Mouse (Mus musculus): ENCODE data around the gene Ccdc175.

The Ccdc175 gene

DNA sequence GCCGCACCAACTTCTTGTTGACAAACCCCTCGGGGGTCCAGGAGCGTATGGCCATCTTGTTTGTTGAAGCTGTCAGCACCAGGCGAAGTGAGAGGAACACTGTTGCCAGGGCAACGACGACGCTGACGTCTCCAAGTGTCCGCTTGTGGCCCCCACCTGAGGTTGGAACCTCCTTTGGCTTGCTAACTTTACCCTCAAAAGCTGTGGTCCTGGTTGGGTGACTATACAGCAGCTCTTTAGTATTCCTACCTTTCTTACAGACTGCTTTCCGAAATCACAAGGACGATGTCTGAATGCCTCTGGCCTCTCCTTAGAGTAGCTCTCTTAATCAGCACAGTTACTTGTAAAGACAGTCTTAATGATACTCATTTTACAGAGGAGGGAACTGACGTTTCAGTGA is at the start of gene Ccdc175:
TSS of gene Ccdc175 (minus strand) at position 101 of the 400 bp plus-strand sequence.
- DNase-seq (ENCODE audit: low read depth, low spot score) = peak; percentile 7

DNA sequence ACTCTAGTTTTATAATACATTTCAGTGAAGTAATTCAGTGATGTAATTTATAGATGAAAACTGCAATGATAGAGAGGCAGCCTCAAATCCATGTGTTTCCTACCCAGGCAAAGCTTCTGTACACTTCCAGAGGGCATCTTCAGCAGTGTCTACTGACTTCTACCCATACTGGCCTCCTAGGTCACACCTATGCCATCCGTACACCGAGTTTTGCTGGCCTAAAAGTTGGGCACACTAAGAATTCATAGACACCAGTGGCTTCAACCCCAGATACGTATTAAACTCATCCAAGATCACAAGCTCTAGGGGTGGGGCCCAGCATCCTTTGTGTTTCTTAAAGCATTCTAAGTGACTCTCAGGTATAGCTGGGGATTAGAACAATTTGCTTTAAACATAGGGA is 49.3 kb upstream of the Ccdc175 start:
- DNase-seq (ENCODE audit: low read depth, low spot score) = no peak

DNA sequence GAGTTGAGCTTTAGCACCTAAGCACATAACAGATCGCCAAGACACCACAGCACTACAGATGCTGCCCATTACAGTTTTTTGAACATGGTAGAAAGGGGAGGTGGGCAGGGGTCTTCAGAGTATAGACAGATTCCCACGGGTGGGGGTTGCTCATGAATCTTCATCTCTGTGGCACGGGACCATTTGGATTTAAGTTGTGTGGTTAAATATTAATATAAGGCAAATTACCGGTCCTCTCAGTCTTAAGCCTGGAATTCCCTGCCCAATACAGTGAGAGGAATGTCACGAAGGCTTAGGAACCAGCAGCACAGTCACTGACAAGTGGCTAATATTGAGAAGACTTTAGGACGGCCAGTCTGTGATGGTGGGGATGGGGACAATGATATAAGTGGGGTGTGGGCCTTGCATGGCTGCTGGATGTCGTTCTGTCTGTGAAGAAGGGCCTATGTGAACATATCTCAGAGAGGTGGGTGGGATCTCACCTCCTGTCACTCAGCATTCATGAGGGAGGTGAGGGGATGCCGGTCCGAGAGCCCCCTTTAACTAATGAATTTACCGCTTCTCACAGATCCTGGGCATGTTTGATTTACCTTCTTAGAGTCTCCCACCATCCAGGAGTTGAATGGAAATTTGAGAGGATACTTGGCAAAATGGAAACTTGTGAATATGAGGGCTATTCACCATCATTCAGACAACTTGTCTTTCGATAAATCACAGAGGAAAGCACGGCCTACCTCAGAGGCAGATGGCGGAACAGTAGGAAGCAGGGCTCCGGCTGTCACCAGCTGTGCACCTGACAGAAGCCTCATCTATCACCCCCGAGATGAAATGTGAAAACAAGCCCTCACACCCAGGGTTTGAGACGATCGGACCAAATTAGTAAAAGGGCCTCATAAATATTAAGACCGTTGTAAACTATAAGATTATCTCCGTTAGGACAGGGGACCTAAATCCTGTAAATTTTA is 48.3 kb upstream of the Ccdc175 start:
- no peak for DNase-seq (ENCODE audit: low read depth, low spot score)

DNA sequence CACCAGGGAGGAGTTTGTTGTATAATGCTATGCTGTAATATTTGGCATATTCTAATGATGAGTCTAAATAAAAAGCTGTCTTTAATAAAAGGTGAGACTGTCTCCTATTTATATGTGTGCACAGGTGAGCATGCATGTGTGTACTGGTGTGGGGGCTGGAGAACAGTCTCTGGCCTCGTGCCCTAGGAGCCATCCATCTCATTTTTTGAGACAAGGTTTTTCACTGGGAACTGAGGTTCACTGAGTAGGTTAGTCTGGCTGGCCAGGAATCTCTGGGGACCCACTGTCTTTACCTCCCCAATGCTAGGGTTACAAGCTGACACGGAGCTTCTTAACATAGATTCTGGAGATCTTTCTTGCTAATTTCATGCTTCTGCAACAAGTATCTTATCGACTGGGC is 47.3 kb upstream of the Ccdc175 start:
- DNase-seq (ENCODE audit: low read depth, low spot score) = no peak

DNA sequence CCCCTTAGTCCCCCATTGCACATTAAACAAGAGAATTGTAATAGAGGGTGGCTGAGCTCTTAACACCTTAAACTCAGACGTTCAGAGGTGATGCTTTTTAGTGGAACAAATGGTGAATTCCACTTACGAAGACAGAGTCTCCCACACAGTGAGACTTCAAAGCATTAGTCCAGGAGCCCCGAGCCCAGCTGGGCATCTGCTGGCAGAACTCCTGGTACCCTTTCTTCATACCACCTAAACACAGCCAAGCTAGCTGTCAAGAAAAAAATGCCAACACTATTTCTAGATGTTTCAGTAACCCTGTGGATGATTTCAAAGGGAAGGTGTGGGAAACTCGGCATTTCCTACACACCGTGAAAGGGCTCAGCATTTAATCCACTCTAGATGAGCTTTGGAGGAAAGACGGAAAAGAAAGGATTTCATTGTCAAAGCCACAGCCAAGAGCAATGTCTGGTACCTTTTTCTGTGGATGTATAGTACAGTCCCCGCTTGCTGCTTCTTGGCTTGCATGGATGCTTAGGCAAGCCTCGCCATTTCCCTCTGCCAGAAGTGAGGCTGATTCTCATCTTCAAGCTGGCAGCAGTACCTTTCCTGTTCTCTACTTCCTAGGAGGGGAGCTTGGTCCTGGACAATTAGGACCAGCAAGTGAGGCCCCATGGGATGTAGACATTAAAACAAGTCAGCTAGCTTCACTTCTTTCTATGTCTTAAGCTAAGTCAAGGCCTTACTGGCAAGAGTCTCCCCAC is 44.8 kb upstream of the Ccdc175 start:
- no peak for DNase-seq (ENCODE audit: low read depth, low spot score)

DNA sequence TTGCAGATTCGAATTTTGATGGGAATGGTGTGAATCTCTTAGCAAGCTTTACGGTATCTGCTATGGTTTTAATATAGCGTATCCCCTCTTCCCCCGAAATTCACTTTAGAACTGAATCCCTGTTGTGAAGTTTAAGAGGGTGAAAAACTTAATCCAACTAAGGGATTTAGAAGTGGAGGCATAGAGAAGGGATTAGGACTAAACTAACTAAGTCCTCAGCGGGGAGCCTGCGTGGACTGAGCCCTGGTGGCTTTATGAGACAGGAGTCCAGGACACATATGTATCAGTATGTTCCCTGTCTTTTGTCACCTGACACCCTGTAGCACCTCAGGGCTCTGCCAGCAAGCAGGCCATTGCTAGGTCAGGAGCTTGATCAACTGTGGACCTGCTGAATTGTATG is 42.9 kb upstream of the Ccdc175 start:
- DNase-seq (ENCODE audit: low read depth, low spot score) = no peak

- no peak for DNase-seq (ENCODE audit: low read depth, low spot score)
These were observed 40.5 kb upstream of the Ccdc175 start for GRCm38 (mm10) chr12:72225371-72225770.

- no peak for DNase-seq (ENCODE audit: low read depth, low spot score)
These were observed 38.8 kb upstream of the Ccdc175 start for GRCm38 (mm10) chr12:72223557-72224102.

DNA sequence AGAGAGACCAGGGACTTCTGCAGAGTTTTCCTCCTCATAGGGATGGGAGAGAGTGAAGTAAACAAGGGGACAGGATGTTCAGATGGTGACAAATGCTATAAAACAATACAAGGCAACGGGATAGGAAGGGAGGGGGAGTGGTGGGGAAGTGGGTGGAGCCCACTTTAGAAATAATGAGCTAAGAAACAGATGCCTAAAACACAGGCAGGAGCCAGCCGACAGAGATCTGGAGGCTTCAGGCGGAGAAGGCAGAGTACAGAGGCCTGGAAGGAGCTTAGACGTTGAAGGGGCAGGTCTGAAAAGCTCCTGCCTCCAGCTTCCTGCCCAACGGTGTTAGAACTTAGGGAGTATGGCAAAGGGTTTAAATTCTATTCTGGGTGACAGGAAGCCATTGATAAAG is 28.7 kb upstream of the Ccdc175 start:
- no peak for DNase-seq (ENCODE audit: low read depth, low spot score)

- DNase-seq (ENCODE audit: low read depth, low spot score) = no peak
These were observed 16.0 kb upstream of the Ccdc175 start for GRCm38 (mm10) chr12:72200828-72201227.

- peak; percentile 75 for DNase-seq (ENCODE audit: low read depth, low spot score)
These were observed 13.2 kb upstream of the Ccdc175 start for GRCm38 (mm10) chr12:72197925-72198486.

DNA sequence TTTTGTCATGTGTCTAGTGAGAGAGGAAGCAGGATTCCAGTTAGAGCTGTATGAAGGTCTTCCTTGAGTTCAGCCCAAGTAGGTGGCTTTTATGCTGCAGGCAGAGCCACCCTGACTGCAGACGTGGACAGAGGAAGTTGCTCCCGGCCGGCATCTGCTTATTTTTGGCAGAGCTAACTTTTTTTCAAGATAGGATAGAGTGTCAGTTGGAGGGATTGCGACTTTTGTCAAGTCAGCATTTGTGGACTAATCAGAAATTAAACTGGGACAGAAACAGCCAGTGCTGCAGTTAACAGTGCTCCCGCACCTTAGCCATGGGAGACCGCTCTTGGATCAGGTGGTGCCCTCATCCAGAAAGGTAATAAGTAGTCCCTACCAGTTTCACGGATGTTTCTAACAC is 12.6 kb upstream of the Ccdc175 start:
- no peak for DNase-seq (ENCODE audit: low read depth, low spot score)

GRCm38 (mm10) chr12:72179561-72179960 is 5.3 kb downstream of the Ccdc175 start:
- DNase-seq (ENCODE audit: low read depth, low spot score) = no peak

- no peak for DNase-seq (ENCODE audit: low read depth, low spot score)
These were observed 6.5 kb downstream of the Ccdc175 start for GRCm38 (mm10) chr12:72178322-72178721.

DNA sequence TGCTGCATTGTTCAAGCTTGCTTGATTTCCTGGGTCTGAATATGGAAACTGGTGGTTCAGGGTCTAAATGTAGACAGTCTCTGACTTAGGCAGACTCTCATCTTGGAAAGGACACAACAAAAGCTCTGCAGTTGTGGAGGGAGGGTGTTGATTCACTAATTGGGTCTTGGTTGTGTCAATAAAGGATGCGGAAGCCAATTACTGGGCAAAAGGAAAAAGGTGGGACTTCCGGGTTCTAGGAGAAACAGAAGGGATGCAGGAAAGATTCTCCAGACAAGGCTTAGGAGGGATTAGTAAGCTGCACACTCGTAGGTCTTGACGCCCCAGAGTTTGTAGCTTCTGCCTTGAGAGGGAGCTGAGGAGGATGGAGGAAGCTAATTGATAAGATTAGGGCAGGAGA is 26.4 kb downstream of the Ccdc175 start:
- peak; percentile 78 for DNase-seq (ENCODE audit: low read depth, low spot score)

DNA sequence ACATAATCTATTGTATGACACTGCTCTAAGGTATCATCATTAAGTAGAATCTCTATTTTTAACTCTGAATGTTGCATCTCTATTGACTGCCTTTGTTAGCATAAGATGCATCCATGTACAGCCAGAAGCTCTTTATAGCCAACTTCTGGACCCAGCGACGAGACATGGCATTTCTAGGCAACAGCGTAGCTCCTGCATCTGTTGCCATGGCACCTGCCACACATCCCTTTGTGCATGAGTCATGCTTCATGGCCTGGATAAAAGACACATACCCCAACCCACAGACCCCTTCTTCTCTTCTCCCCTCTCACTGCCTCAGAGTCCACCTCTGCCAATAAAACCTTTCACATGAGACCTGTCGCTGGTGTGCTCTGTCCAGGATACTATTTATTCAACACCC is 34.0 kb downstream of the Ccdc175 start:
- DNase-seq (ENCODE audit: low read depth, low spot score) = peak; percentile 2

DNA sequence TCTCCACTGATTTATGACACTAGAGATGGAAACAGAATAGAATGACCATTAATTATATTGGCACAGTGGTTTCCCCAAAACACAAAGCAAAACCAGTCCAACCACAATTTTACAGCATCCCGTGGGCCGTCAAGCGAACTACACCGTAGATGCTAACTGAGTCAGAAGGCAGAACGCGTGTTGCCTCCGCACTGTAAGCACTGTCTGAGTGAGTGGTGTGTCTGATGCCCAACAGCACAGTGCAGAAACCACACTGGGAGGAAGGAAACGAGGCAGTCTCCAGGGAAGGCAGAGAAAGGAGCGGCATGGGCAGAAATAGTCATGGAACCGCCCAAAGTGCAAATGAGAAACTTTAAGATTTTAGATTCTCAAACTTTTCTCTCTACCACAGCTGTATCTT is 55.6 kb downstream of the Ccdc175 start:
- DNase-seq (ENCODE audit: low read depth, low spot score) = no peak

- peak; percentile 86 for DNase-seq (ENCODE audit: low read depth, low spot score)
These were observed 69.0 kb downstream of the Ccdc175 start for GRCm38 (mm10) chr12:72115686-72116345.

- peak; percentile 27 for DNase-seq (ENCODE audit: low read depth, low spot score)
These were observed 69.7 kb downstream of the Ccdc175 start for GRCm38 (mm10) chr12:72115126-72115525.

GRCm38 (mm10) chr12:72104525-72105281 is 80.1 kb downstream of the Ccdc175 start:
- DNase-seq (ENCODE audit: low read depth, low spot score) = peak; percentile 84

DNA sequence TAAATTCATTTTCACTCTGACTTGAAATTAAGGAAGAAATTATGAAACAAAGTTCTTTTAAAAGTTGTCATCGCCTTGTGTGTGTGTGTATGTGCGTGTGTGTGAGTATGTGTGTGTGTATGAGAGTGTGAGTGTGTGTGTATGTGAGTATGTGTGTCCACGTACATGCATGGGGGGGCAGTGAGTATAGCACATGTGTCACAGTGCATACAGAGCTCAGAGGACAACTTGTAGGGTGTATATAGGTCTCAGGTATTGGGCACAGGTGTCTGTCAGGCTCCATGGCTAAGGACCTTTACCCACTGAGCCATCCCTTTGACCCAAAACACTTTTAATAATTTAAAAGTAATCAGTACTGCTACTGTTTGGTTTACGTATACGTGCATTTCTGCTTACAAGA is 80.8 kb downstream of the Ccdc175 start:
- no peak for DNase-seq (ENCODE audit: low read depth, low spot score)
